Mouse (Mus musculus): ENCODE measurements around the gene Hdac7.

DNA sequence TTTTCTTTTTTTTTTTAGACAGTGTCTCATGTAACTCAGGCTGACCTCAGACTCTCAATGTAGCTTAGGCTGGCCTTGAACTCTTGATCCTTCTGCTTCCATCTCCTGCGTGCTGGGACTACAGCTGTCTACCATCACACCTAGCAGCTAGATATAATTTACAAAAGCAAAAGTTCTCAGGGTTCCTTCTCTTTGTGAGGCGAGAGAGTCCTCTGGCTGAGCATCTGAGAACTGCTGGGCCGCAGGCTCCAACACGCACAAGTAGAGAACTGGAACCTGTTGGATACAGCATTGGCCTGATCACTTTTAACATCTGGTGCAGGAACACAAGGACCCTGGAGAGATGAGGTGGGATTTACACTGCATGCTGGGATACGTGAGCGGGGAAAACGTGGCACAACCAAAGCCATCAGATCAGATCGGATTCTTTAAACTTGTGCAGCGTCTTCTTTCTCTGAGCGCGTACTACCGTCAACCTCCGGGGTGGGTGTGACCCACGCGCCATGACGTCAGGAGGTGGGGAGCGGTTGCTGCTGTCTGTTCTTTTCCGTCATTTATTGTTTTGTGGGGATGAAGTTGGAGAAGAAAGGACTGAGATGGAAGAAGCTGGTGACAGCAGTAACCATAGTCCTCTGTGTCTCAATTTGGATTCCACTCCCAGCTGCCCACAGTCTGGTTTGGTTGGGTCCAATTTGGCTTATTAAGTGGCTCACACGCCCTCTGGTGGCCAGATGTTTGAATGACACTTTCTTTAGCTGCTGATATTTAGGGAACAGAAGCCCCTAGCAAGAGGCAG, 5.0 kb upstream of the Hdac7 start:
- TF ChIP-seq POLR2A (IDR thresholded peaks at IDR 0.05; ENCODE audit: low read depth, low read length) (no peak), CTCF (IDR thresholded peaks at IDR 0.05; ENCODE audit: extremely low read depth, insufficient read length, insufficient replicate concordance, low read depth, low read length) (peak; percentile 88; the same call in 1 of the 2 replicates)

All from small intestine, adult 2 months (tissue).